Mouse (Mus musculus) hindbrain, embryonic 16.5 days (tissue): ENCODE results near the gene Plpp1. TPM values are rescaled to one million over a fixed set of nuclear protein-coding genes. Genes with fewer than 3 reads are reported as not detected.

Experiments
- ATAC-seq: fragments of 200-750 bp; cut with Nextera tagmentation; 2 replicates; pipeline ENCODE4 v1.8.0; 2017; ENCODE audit warnings: moderate TSS enrichment, moderate library complexity
- H3K27ac ChIP-seq: fragments of 300-500 bp; sonication (generic); 2 replicates; pipeline ENCODE4 v1.5.1; 2014; ENCODE audit warnings: low read depth, mild to moderate bottlenecking, control low read depth, low read length, moderate library complexity
- H3K27me3 ChIP-seq: fragments of 300-500 bp; sonication (generic); replicated peaks from 2 replicates; pipeline ENCODE4 v1.6.1; 2014; ENCODE audit warnings: low read length; ENCODE audit not compliant: control insufficient read depth, insufficient read depth
- H3K36me3 ChIP-seq: fragments of 300-500 bp; sonication (generic); 2 replicates; pipeline ENCODE4 v1.6.1; 2014; ENCODE audit warnings: mild to moderate bottlenecking, low read length, moderate library complexity, mixed read lengths; ENCODE audit not compliant: control insufficient read depth, insufficient read depth
- H3K4me1 ChIP-seq: fragments of 300-500 bp; sonication (generic); 2 replicates; pipeline ENCODE4 v1.6.1; 2014; ENCODE audit warnings: low read depth, low read length; ENCODE audit not compliant: control insufficient read depth, insufficient read depth
- H3K4me2 ChIP-seq: fragments of 300-500 bp; sonication (generic); 2 replicates; pipeline ENCODE4 v1.6.1; 2014; ENCODE audit warnings: mild to moderate bottlenecking, low read length, control low read depth, moderate library complexity
- H3K4me3 ChIP-seq: fragments of 300-500 bp; sonication (generic); 2 replicates; pipeline ENCODE4 v1.5.1; 2014; ENCODE audit warnings: mild to moderate bottlenecking, low read length, control low read depth, moderate library complexity
- H3K9ac ChIP-seq: fragments of 300-500 bp; sonication (generic); 2 replicates; pipeline ENCODE4 v1.6.1; 2014; ENCODE audit warnings: low read depth, mild to moderate bottlenecking, control low read depth, low read length, moderate library complexity
- H3K9me3 ChIP-seq: fragments of 300-500 bp; sonication (generic); 2 replicates; pipeline ENCODE4 v1.6.1; 2014; ENCODE audit warnings: mild to moderate bottlenecking, low read length, moderate library complexity; ENCODE audit not compliant: control insufficient read depth
- WGBS: fragments of 180-500 bp; shearing (Covaris S2); extraction: QIAGEN DNeasy Blood & Tissue Kit; methylation state at CpG from one replicate; pipeline ENCODE4 v1.1.7; 2014; 5-methylcytosine and 5-hydroxymethylcytosine counted together
- polyA plus RNA-seq: library from polyadenylated mRNA; unstranded; fragments of >200 nt; fragmentation: Nextera tagmentation; extraction: Ambion mirVana; gene quantifications from 2 replicates; pipeline ENCODE4 v1.2.1, GENCODE M21; 2015

Plpp1 gene
- polyA plus RNA-seq, 1 experiment from 2014 or later, result 85.8 TPM

- H3K36me3 ChIP-seq, result no peaks in the 10 kb centered on the region
- no peak overlapping the region for H3K4me2 ChIP-seq
- H3K4me3 ChIP-seq, result no peak overlapping the region
- no peaks in the 10 kb centered on the region for H3K9me3 ChIP-seq
- ATAC-seq, result no peak
- H3K9ac ChIP-seq, result no peak overlapping the region
- H3K27me3 ChIP-seq, result no peaks in the 10 kb centered on the region
- H3K27ac ChIP-seq, result no peak overlapping the region
- no peaks in the 10 kb centered on the region for H3K4me1 ChIP-seq
- WGBS, result 82% methylated on average over 5 of the region's 5 CpGs
Observed at GRCm38 (mm10) chr13:112790774-112791173, 9.8 kb upstream of the Plpp1 start.

GRCm38 (mm10) chr13:112791906-112792305 is 8.7 kb upstream of the Plpp1 start:
- Histone ChIP-seq H3K27ac (no peak overlapping the region), H3K27me3 (no peaks in the 10 kb centered on the region), H3K9me3 (no peaks in the 10 kb centered on the region), H3K4me2 (no peak overlapping the region), H3K4me3 (no peak overlapping the region), H3K36me3 (no peaks in the 10 kb centered on the region), H3K9ac (no peak overlapping the region), H3K4me1 (no peaks in the 10 kb centered on the region)
- WGBS, result 79% methylated on average over 5 of the region's 5 CpGs
- no peak for ATAC-seq

- ATAC-seq, result no peak
- Histone ChIP-seq H3K4me2 (no peak overlapping the region), H3K4me3 (no peak overlapping the region), H3K27ac (no peak overlapping the region), H3K36me3 (no peaks in the 10 kb centered on the region), H3K9ac (no peak overlapping the region), H3K27me3 (no peaks in the 10 kb centered on the region), H3K9me3 (no peaks in the 10 kb centered on the region), H3K4me1 (peaks cover 7% of the 10 kb centered on the region)
- 93% methylated on average over 9 of the region's 9 CpGs for WGBS
Observed at GRCm38 (mm10) chr13:112798243-112798952, 2.2 kb upstream of the Plpp1 start.

- no peak overlapping the region for H3K9ac ChIP-seq
- H3K27me3 ChIP-seq, result no peaks in the 10 kb centered on the region
- no peak for ATAC-seq
- H3K36me3 ChIP-seq, result no peaks in the 10 kb centered on the region
- H3K9me3 ChIP-seq, result no peaks in the 10 kb centered on the region
- peaks cover 7% of the 10 kb centered on the region for H3K4me1 ChIP-seq
- no peak overlapping the region for H3K4me3 ChIP-seq
- H3K27ac ChIP-seq, result no peak overlapping the region
- WGBS, result 81% methylated on average over 9 of the region's 9 CpGs
- no peak overlapping the region for H3K4me2 ChIP-seq
Observed at GRCm38 (mm10) chr13:112798953-112799305, 1.7 kb upstream of the Plpp1 start.

- H3K4me2 ChIP-seq, result no peak overlapping the region
- WGBS, result 77% methylated on average over 8 of the region's 8 CpGs
- peak overlapping the region; percentile 96; the same call in 1 of the 2 replicates for H3K27ac ChIP-seq
- H3K9ac ChIP-seq, result no peak overlapping the region
- H3K9me3 ChIP-seq, result no peaks in the 10 kb centered on the region
- no peaks in the 10 kb centered on the region for H3K36me3 ChIP-seq
- H3K4me3 ChIP-seq, result no peak overlapping the region
- H3K4me1 ChIP-seq, result peaks cover 7% of the 10 kb centered on the region
- H3K27me3 ChIP-seq, result no peaks in the 10 kb centered on the region
- no peak for ATAC-seq
Observed at GRCm38 (mm10) chr13:112799721-112800241, 811 bp upstream of the Plpp1 start.

GRCm38 (mm10) chr13:112801381-112802004 is 901 bp downstream of the Plpp1 start:
- Histone ChIP-seq H3K4me2 (peak overlapping the region; percentile 59), H3K9ac (peak overlapping the region; percentile 93), H3K36me3 (peaks cover 10% of the 10 kb centered on the region; the same call in 1 of the 2 replicates), H3K27ac (peak overlapping the region; percentile 96), H3K4me1 (peaks cover 7% of the 10 kb centered on the region), H3K27me3 (no peaks in the 10 kb centered on the region), H3K9me3 (no peaks in the 10 kb centered on the region), H3K4me3 (peak overlapping the region; percentile 77)
- WGBS, result under 1% methylated on average over 16 of the region's 23 CpGs
- peak; percentile 82 for ATAC-seq

GRCm38 (mm10) chr13:112803106-112803505 is 2.5 kb downstream of the Plpp1 start:
- no peak overlapping the region for H3K27ac ChIP-seq
- no peaks in the 10 kb centered on the region for H3K27me3 ChIP-seq
- no peak overlapping the region for H3K9ac ChIP-seq
- 67% methylated on average over 7 of the region's 7 CpGs for WGBS
- H3K9me3 ChIP-seq, result no peaks in the 10 kb centered on the region
- ATAC-seq, result no peak
- peaks cover 10% of the 10 kb centered on the region; the same call in 1 of the 2 replicates for H3K36me3 ChIP-seq
- peaks cover 7% of the 10 kb centered on the region for H3K4me1 ChIP-seq
- no peak overlapping the region for H3K4me3 ChIP-seq
- peak overlapping the region; percentile 18 for H3K4me2 ChIP-seq

- no peaks in the 10 kb centered on the region for H3K9me3 ChIP-seq
- peaks cover 7% of the 10 kb centered on the region for H3K4me1 ChIP-seq
- no peak overlapping the region for H3K27ac ChIP-seq
- no peaks in the 10 kb centered on the region for H3K27me3 ChIP-seq
- H3K36me3 ChIP-seq, result peaks cover 10% of the 10 kb centered on the region; the same call in 1 of the 2 replicates
- ATAC-seq, result no peak
- no peak overlapping the region for H3K4me2 ChIP-seq
- no peak overlapping the region for H3K9ac ChIP-seq
- WGBS, result 88% methylated on average over 4 of the region's 4 CpGs
- H3K4me3 ChIP-seq, result no peak overlapping the region
Observed at GRCm38 (mm10) chr13:112803661-112804060, 3.1 kb downstream of the Plpp1 start.

- H3K27ac ChIP-seq, result no peak overlapping the region
- ATAC-seq, result no peak
- 98% methylated on average over 3 of the region's 3 CpGs for WGBS
Observed at GRCm38 (mm10) chr13:112805529-112805928, 4.9 kb downstream of the Plpp1 start.

More at GRCm38 (mm10) chr13:112805529-112805928, 4.9 kb downstream of the Plpp1 start:
- Histone ChIP-seq H3K27me3 (no peaks in the 10 kb centered on the region), H3K9ac (no peak overlapping the region), H3K4me2 (no peak overlapping the region), H3K36me3 (peaks cover 10% of the 10 kb centered on the region; the same call in 1 of the 2 replicates), H3K9me3 (no peaks in the 10 kb centered on the region), H3K4me1 (peaks cover 7% of the 10 kb centered on the region), H3K4me3 (no peak overlapping the region)
